Mouse (Mus musculus): ENCODE data around the gene Defb20. TPM values are rescaled to one million over a fixed set of nuclear protein-coding genes. Genes with fewer than 3 reads are reported as not detected.

The Defb20 gene
- polyA plus RNA-seq, 1 experiment from 2014 or later = not detected

GRCm38 (mm10) chr2:152472434-152472833 is 4.4 kb upstream of the Defb20 start:
- H3K9me3 ChIP-seq (ENCODE audit: control insufficient read depth, low read depth, low read length) = no peaks in the 10 kb centered on the region
- no peaks in the 10 kb centered on the region for H3K36me3 ChIP-seq (ENCODE audit: control insufficient read depth, insufficient read depth, low read length)
- ATAC-seq (ENCODE audit: insufficient number of reproducible peaks, insufficient read depth, low FRiP score, low read depth) = no peak
- H3K4me1 ChIP-seq (ENCODE audit: control insufficient read depth, insufficient read depth, low read length) = no peaks in the 10 kb centered on the region
- H3K9ac ChIP-seq (replicated peaks; ENCODE audit: low read depth, low read length) = no peak overlapping the region
- no peaks in the 10 kb centered on the region for H3K27me3 ChIP-seq (ENCODE audit: control insufficient read depth, insufficient read depth, low read length)
- WGBS = 31% methylated on average over 3 of the region's 3 CpGs
- H3K4me2 ChIP-seq (replicated peaks; ENCODE audit: low read depth, low read length) = no peak overlapping the region
- no peak overlapping the region for H3K27ac ChIP-seq (ENCODE audit: low read length)
- H3K4me3 ChIP-seq (ENCODE audit: low read depth, low read length) = no peak overlapping the region

GRCm38 (mm10) chr2:152480881-152481280 is 4.0 kb downstream of the Defb20 start:
- H3K9ac ChIP-seq (replicated peaks; ENCODE audit: low read depth, low read length) = no peak overlapping the region
- 90% methylated on average over 3 of the region's 3 CpGs for WGBS
- no peaks in the 10 kb centered on the region for H3K36me3 ChIP-seq (ENCODE audit: control insufficient read depth, insufficient read depth, low read length)
- H3K27ac ChIP-seq (ENCODE audit: low read length) = no peak overlapping the region
- no peak for ATAC-seq (ENCODE audit: insufficient number of reproducible peaks, insufficient read depth, low FRiP score, low read depth)
- no peak overlapping the region for H3K4me2 ChIP-seq (replicated peaks; ENCODE audit: low read depth, low read length)
- H3K4me1 ChIP-seq (ENCODE audit: control insufficient read depth, insufficient read depth, low read length) = no peaks in the 10 kb centered on the region
- H3K4me3 ChIP-seq (ENCODE audit: low read depth, low read length) = no peak overlapping the region
- no peaks in the 10 kb centered on the region for H3K27me3 ChIP-seq (ENCODE audit: control insufficient read depth, insufficient read depth, low read length)
- H3K9me3 ChIP-seq (ENCODE audit: control insufficient read depth, low read depth, low read length) = no peaks in the 10 kb centered on the region

- no peak for ATAC-seq (ENCODE audit: insufficient number of reproducible peaks, insufficient read depth, low FRiP score, low read depth)
- Histone ChIP-seq H3K4me1 (ENCODE audit: control insufficient read depth, insufficient read depth, low read length) (no peaks in the 10 kb centered on the region), H3K4me3 (ENCODE audit: low read depth, low read length) (no peak overlapping the region), H3K27me3 (ENCODE audit: control insufficient read depth, insufficient read depth, low read length) (no peaks in the 10 kb centered on the region), H3K9me3 (ENCODE audit: control insufficient read depth, low read depth, low read length) (no peaks in the 10 kb centered on the region), H3K27ac (ENCODE audit: low read length) (no peak overlapping the region), H3K36me3 (ENCODE audit: control insufficient read depth, insufficient read depth, low read length) (no peaks in the 10 kb centered on the region), H3K9ac (replicated peaks; ENCODE audit: low read depth, low read length) (no peak overlapping the region), H3K4me2 (replicated peaks; ENCODE audit: low read depth, low read length) (no peak overlapping the region)
- 91% methylated on average over 7 of the region's 7 CpGs for WGBS
Observed at GRCm38 (mm10) chr2:152481726-152482125, 4.9 kb downstream of the Defb20 start.

GRCm38 (mm10) chr2:152487024-152487423 is 10.2 kb downstream of the Defb20 start:
- ATAC-seq (ENCODE audit: insufficient number of reproducible peaks, insufficient read depth, low FRiP score, low read depth) = no peak
- WGBS = 67% methylated on average over 2 of the region's 2 CpGs

GRCm38 (mm10) chr2:152490038-152490437 is 13.2 kb downstream of the Defb20 start, which contains the start of gene Defb22:
Defb22 (minus strand) TSS chr2:152490138.
- no peaks in the 10 kb centered on the region for H3K36me3 ChIP-seq (ENCODE audit: control insufficient read depth, insufficient read depth, low read length)
- no peak within 1 kb of the TSS for H3K27ac ChIP-seq (ENCODE audit: low read length)
- no peak within 1 kb of the TSS for H3K9ac ChIP-seq (replicated peaks; ENCODE audit: low read depth, low read length)
- no peaks in the 10 kb centered on the region for H3K27me3 ChIP-seq (ENCODE audit: control insufficient read depth, insufficient read depth, low read length)
- no peak within 1 kb of the TSS for H3K4me3 ChIP-seq (ENCODE audit: low read depth, low read length)
- no peaks in the 10 kb centered on the region for H3K9me3 ChIP-seq (ENCODE audit: control insufficient read depth, low read depth, low read length)
- no peak within 1 kb of the TSS for H3K4me2 ChIP-seq (replicated peaks; ENCODE audit: low read depth, low read length)
- ATAC-seq (ENCODE audit: insufficient number of reproducible peaks, insufficient read depth, low FRiP score, low read depth) = no peak
- H3K4me1 ChIP-seq (ENCODE audit: control insufficient read depth, insufficient read depth, low read length) = no peaks in the 10 kb centered on the region

More at GRCm38 (mm10) chr2:152487024-152487423, 10.2 kb downstream of the Defb20 start:
- no peaks in the 10 kb centered on the region for H3K27me3 ChIP-seq (ENCODE audit: control insufficient read depth, insufficient read depth, low read length)
- H3K4me2 ChIP-seq (replicated peaks; ENCODE audit: low read depth, low read length) = no peak overlapping the region
- no peak overlapping the region for H3K27ac ChIP-seq (ENCODE audit: low read length)
- no peaks in the 10 kb centered on the region for H3K36me3 ChIP-seq (ENCODE audit: control insufficient read depth, insufficient read depth, low read length)
- no peak overlapping the region for H3K9ac ChIP-seq (replicated peaks; ENCODE audit: low read depth, low read length)
- no peaks in the 10 kb centered on the region for H3K9me3 ChIP-seq (ENCODE audit: control insufficient read depth, low read depth, low read length)
- no peaks in the 10 kb centered on the region for H3K4me1 ChIP-seq (ENCODE audit: control insufficient read depth, insufficient read depth, low read length)
- no peak overlapping the region for H3K4me3 ChIP-seq (ENCODE audit: low read depth, low read length)

GRCm38 (mm10) chr2:152493151-152493550 is 16.3 kb downstream of the Defb20 start:
- ATAC-seq (ENCODE audit: insufficient number of reproducible peaks, insufficient read depth, low FRiP score, low read depth) = no peak
- Histone ChIP-seq H3K27ac (ENCODE audit: low read length) (no peak overlapping the region), H3K27me3 (ENCODE audit: control insufficient read depth, insufficient read depth, low read length) (no peaks in the 10 kb centered on the region), H3K4me3 (ENCODE audit: low read depth, low read length) (no peak overlapping the region), H3K36me3 (ENCODE audit: control insufficient read depth, insufficient read depth, low read length) (no peaks in the 10 kb centered on the region), H3K4me2 (replicated peaks; ENCODE audit: low read depth, low read length) (no peak overlapping the region), H3K4me1 (ENCODE audit: control insufficient read depth, insufficient read depth, low read length) (no peaks in the 10 kb centered on the region), H3K9me3 (ENCODE audit: control insufficient read depth, low read depth, low read length) (no peaks in the 10 kb centered on the region), H3K9ac (replicated peaks; ENCODE audit: low read depth, low read length) (no peak overlapping the region)
- WGBS = 69% methylated on average over 6 of the region's 6 CpGs

- ATAC-seq (ENCODE audit: insufficient number of reproducible peaks, insufficient read depth, low FRiP score, low read depth) = no peak
Observed at GRCm38 (mm10) chr2:152498020-152498419, 21.2 kb downstream of the Defb20 start.

GRCm38 (mm10) chr2:152500204-152500862 is 23.5 kb downstream of the Defb20 start:
- ATAC-seq (ENCODE audit: insufficient number of reproducible peaks, insufficient read depth, low FRiP score, low read depth) = no peak
- Histone ChIP-seq H3K9me3 (ENCODE audit: control insufficient read depth, low read depth, low read length) (no peaks in the 10 kb centered on the region), H3K4me1 (ENCODE audit: control insufficient read depth, insufficient read depth, low read length) (no peaks in the 10 kb centered on the region), H3K9ac (replicated peaks; ENCODE audit: low read depth, low read length) (no peak overlapping the region), H3K4me2 (replicated peaks; ENCODE audit: low read depth, low read length) (no peak overlapping the region), H3K4me3 (ENCODE audit: low read depth, low read length) (no peak overlapping the region), H3K27me3 (ENCODE audit: control insufficient read depth, insufficient read depth, low read length) (no peaks in the 10 kb centered on the region), H3K27ac (ENCODE audit: low read length) (no peak overlapping the region), H3K36me3 (ENCODE audit: control insufficient read depth, insufficient read depth, low read length) (no peaks in the 10 kb centered on the region)
- 70% methylated on average over 7 of the region's 7 CpGs for WGBS

More at GRCm38 (mm10) chr2:152498020-152498419, 21.2 kb downstream of the Defb20 start:
- no peak overlapping the region for H3K4me2 ChIP-seq (replicated peaks; ENCODE audit: low read depth, low read length)
- no peak overlapping the region for H3K27ac ChIP-seq (ENCODE audit: low read length)
- no peaks in the 10 kb centered on the region for H3K36me3 ChIP-seq (ENCODE audit: control insufficient read depth, insufficient read depth, low read length)
- H3K4me1 ChIP-seq (ENCODE audit: control insufficient read depth, insufficient read depth, low read length) = no peaks in the 10 kb centered on the region
- no peaks in the 10 kb centered on the region for H3K27me3 ChIP-seq (ENCODE audit: control insufficient read depth, insufficient read depth, low read length)
- H3K9me3 ChIP-seq (ENCODE audit: control insufficient read depth, low read depth, low read length) = no peaks in the 10 kb centered on the region
- H3K4me3 ChIP-seq (ENCODE audit: low read depth, low read length) = no peak overlapping the region
- no peak overlapping the region for H3K9ac ChIP-seq (replicated peaks; ENCODE audit: low read depth, low read length)
- 65% methylated on average over 6 of the region's 6 CpGs for WGBS

GRCm38 (mm10) chr2:152500863-152501229 is 24.0 kb downstream of the Defb20 start:
- H3K4me3 ChIP-seq (ENCODE audit: low read depth, low read length) = no peak overlapping the region
- H3K36me3 ChIP-seq (ENCODE audit: control insufficient read depth, insufficient read depth, low read length) = no peaks in the 10 kb centered on the region
- H3K27me3 ChIP-seq (ENCODE audit: control insufficient read depth, insufficient read depth, low read length) = no peaks in the 10 kb centered on the region
- WGBS = 77% methylated on average over 6 of the region's 6 CpGs
- no peak overlapping the region for H3K4me2 ChIP-seq (replicated peaks; ENCODE audit: low read depth, low read length)
- ATAC-seq (ENCODE audit: insufficient number of reproducible peaks, insufficient read depth, low FRiP score, low read depth) = no peak
- H3K9me3 ChIP-seq (ENCODE audit: control insufficient read depth, low read depth, low read length) = no peaks in the 10 kb centered on the region
- no peaks in the 10 kb centered on the region for H3K4me1 ChIP-seq (ENCODE audit: control insufficient read depth, insufficient read depth, low read length)
- no peak overlapping the region for H3K27ac ChIP-seq (ENCODE audit: low read length)
- no peak overlapping the region for H3K9ac ChIP-seq (replicated peaks; ENCODE audit: low read depth, low read length)
